Mouse (Mus musculus) E14TG2a.4 (cell line): ENCODE measurements around the gene Rftn1.

Experiments
- CTCF ChIP-seq: conservative IDR thresholded peaks from 2 replicates; pipeline ENCODE4 v1.5.1; 2014; ENCODE audit warnings: low read length
- NANOG ChIP-seq: IDR thresholded peaks from 2 replicates; pipeline ENCODE4 v1.6.1; 2014; ENCODE audit warnings: borderline replicate concordance, low read length, mixed read lengths

- no peak for TF ChIP-seq CTCF
- no peak for TF ChIP-seq NANOG
These were observed 40.7 kb upstream of the Rftn1 start for GRCm38 (mm10) chr17:50231206-50231605.
